Mouse (Mus musculus) cortical plate, adult 2 months (tissue): ENCODE measurements around the gene Scarb1. TPM values are rescaled to one million over a fixed set of nuclear protein-coding genes. Genes with fewer than 3 reads are reported as not detected.

ENCODE experiments used
- H3K27ac ChIP-seq: fragments of 200-500 bp; 2 replicates; pipeline ENCODE4 v1.5.1; 2012; ENCODE audit warnings: low read length, control low read depth, inconsistent platforms; ENCODE audit not compliant: insufficient read depth
- H3K4me1 ChIP-seq: fragments of 200-500 bp; 2 replicates; pipeline ENCODE4 v1.6.1; 2011; ENCODE audit warnings: low read length; ENCODE audit not compliant: control insufficient read depth, insufficient read depth
- H3K4me3 ChIP-seq: fragments of 200-500 bp; 2 replicates; pipeline ENCODE4 v1.5.1; 2011; ENCODE audit warnings: mild to moderate bottlenecking, low read length, control low read depth; ENCODE audit not compliant: insufficient read depth
- CTCF ChIP-seq: fragments of 200-500 bp; IDR thresholded peaks from 2 replicates; pipeline ENCODE4 v1.5.1; 2011; ENCODE audit warnings: mild to moderate bottlenecking, control low read depth, low read length; ENCODE audit not compliant: insufficient read depth; ENCODE audit errors: extremely low read depth
- POLR2A ChIP-seq: fragments of 200-500 bp; IDR thresholded peaks from 2 replicates; pipeline ENCODE4 v1.6.1; 2011; ENCODE audit warnings: mild to moderate bottlenecking, low read length, control low read depth; ENCODE audit not compliant: insufficient read depth; ENCODE audit errors: extremely low read depth
- polyA plus RNA-seq: library from polyadenylated mRNA; depleted of rRNA; stranded (reverse); fragments of >200 nt; gene quantifications from 2 replicates; pipeline ENCODE4 v1.2.3, GENCODE M21; 2012

Scarb1 gene
- polyA plus RNA-seq, 1 experiment = 32.6 TPM

- Histone ChIP-seq H3K4me1 (peaks cover 1% of the 10 kb centered on the region; the same call in 1 of the 2 replicates), H3K4me3 (no peak overlapping the region), H3K27ac (no peak overlapping the region)
- TF ChIP-seq CTCF (no peak), POLR2A (no peak)
These were observed 26.9 kb downstream of the Scarb1 start for GRCm38 (mm10) chr5:125313991-125314390.

GRCm38 (mm10) chr5:125312970-125313597 lies 27.8 kb downstream of the Scarb1 start:
- peaks cover 1% of the 10 kb centered on the region; the same call in 1 of the 2 replicates for H3K4me1 ChIP-seq
- H3K4me3 ChIP-seq = no peak overlapping the region
- H3K27ac ChIP-seq = no peak overlapping the region
- TF ChIP-seq CTCF (no peak), POLR2A (no peak)

GRCm38 (mm10) chr5:125310986-125311385 lies 29.9 kb downstream of the Scarb1 start:
- TF ChIP-seq CTCF (no peak), POLR2A (no peak)

GRCm38 (mm10) chr5:125309193-125309592 lies 31.7 kb downstream of the Scarb1 start:
- Histone ChIP-seq H3K27ac (no peak overlapping the region), H3K4me1 (peaks cover 1% of the 10 kb centered on the region; the same call in 1 of the 2 replicates)
- TF ChIP-seq CTCF (no peak), POLR2A (no peak)

More at GRCm38 (mm10) chr5:125310986-125311385, 29.9 kb downstream of the Scarb1 start:
- Histone ChIP-seq H3K4me1 (peaks cover 1% of the 10 kb centered on the region; the same call in 1 of the 2 replicates), H3K4me3 (no peak overlapping the region), H3K27ac (no peak overlapping the region)

GRCm38 (mm10) chr5:125306824-125307223 lies 34.1 kb downstream of the Scarb1 start:
- Histone ChIP-seq H3K4me3 (no peak overlapping the region), H3K4me1 (no peaks in the 10 kb centered on the region), H3K27ac (no peak overlapping the region)
- TF ChIP-seq CTCF (no peak), POLR2A (no peak)

More at GRCm38 (mm10) chr5:125309193-125309592, 31.7 kb downstream of the Scarb1 start:
- no peak overlapping the region for H3K4me3 ChIP-seq

GRCm38 (mm10) chr5:125306372-125306771 lies 34.5 kb downstream of the Scarb1 start:
- H3K4me3 ChIP-seq = no peak overlapping the region
- no peak for TF ChIP-seq CTCF
- TF ChIP-seq POLR2A = no peak
- H3K27ac ChIP-seq = no peak overlapping the region
- H3K4me1 ChIP-seq = no peaks in the 10 kb centered on the region

GRCm38 (mm10) chr5:125305229-125306081 lies 35.4 kb downstream of the Scarb1 start:
- H3K4me1 ChIP-seq = no peaks in the 10 kb centered on the region
- H3K27ac ChIP-seq = no peak overlapping the region
- TF ChIP-seq POLR2A (no peak), CTCF (no peak)
- H3K4me3 ChIP-seq = no peak overlapping the region

- TF ChIP-seq POLR2A = no peak
- no peak for TF ChIP-seq CTCF
- H3K27ac ChIP-seq = no peak overlapping the region
- H3K4me3 ChIP-seq = no peak overlapping the region
- no peaks in the 10 kb centered on the region for H3K4me1 ChIP-seq
These were observed 36.5 kb downstream of the Scarb1 start for GRCm38 (mm10) chr5:125304245-125304856.

- TF ChIP-seq POLR2A = no peak
- TF ChIP-seq CTCF = no peak
- no peak overlapping the region for H3K4me3 ChIP-seq
- H3K27ac ChIP-seq = no peak overlapping the region
- H3K4me1 ChIP-seq = no peaks in the 10 kb centered on the region
These were observed 37.8 kb downstream of the Scarb1 start for GRCm38 (mm10) chr5:125303055-125303454.

GRCm38 (mm10) chr5:125298234-125298633 lies 42.7 kb downstream of the Scarb1 start:
- TF ChIP-seq POLR2A (no peak), CTCF (no peak)
- no peak overlapping the region for H3K4me3 ChIP-seq
- H3K27ac ChIP-seq = no peak overlapping the region
- H3K4me1 ChIP-seq = no peaks in the 10 kb centered on the region
